Mouse (Mus musculus) forebrain, embryonic 16.5 days (tissue): ENCODE measurements at regions not wholly inside any gene's neighbourhood (a gene's known extent, or its start where the extent isn't known, plus 50 kb on each side); places are given as distances from the start of the nearest gene placed in this dataset.
"Not testable (repeated sequence)": the region's sequence is repeated elsewhere in the genome, so short reads cannot be mapped to it uniquely, and the experiment has no call there.

Experiments used
- ATAC-seq: fragments of 200-750 bp; cut with Nextera tagmentation; 2 replicates; pipeline ENCODE4 v1.8.0; 2017; ENCODE audit warnings: mild to moderate bottlenecking, moderate library complexity
- H3K27ac ChIP-seq: fragments of 300-500 bp; sonication (generic); 2 replicates; pipeline ENCODE4 v1.5.1; 2014; ENCODE audit warnings: low read length, control low read depth
- H3K27me3 ChIP-seq: fragments of 300-500 bp; sonication (generic); replicated peaks from 2 replicates; pipeline ENCODE4 v1.6.1; 2014; ENCODE audit warnings: low read length; ENCODE audit not compliant: control insufficient read depth, insufficient read depth
- H3K36me3 ChIP-seq: fragments of 300-500 bp; sonication (generic); 2 replicates; pipeline ENCODE4 v1.6.1; 2014; ENCODE audit not compliant: control insufficient read depth, insufficient read depth
- H3K4me1 ChIP-seq: fragments of 300-500 bp; sonication (generic); replicated peaks from 2 replicates; pipeline ENCODE4 v1.6.1; 2014; ENCODE audit warnings: low read length; ENCODE audit not compliant: control insufficient read depth, insufficient read depth
- H3K4me2 ChIP-seq: fragments of 300-500 bp; sonication (generic); 2 replicates; pipeline ENCODE4 v1.6.1; 2014; ENCODE audit warnings: mild to moderate bottlenecking, low read length, control low read depth
- H3K4me3 ChIP-seq: fragments of 300-500 bp; sonication (generic); replicated peaks from 2 replicates; pipeline ENCODE4 v1.5.1; 2014; ENCODE audit warnings: mild to moderate bottlenecking, low read length, control low read depth
- H3K9ac ChIP-seq: fragments of 300-500 bp; sonication (generic); replicated peaks from 2 replicates; pipeline ENCODE4 v1.6.1; 2014; ENCODE audit warnings: low read depth, low read length, control low read depth
- H3K9me3 ChIP-seq: fragments of 300-500 bp; sonication (generic); 2 replicates; pipeline ENCODE4 v1.6.1; 2016; ENCODE audit warnings: low read length; ENCODE audit not compliant: control insufficient read depth
- WGBS: fragments of 180-500 bp; shearing (Covaris S2); extraction: QIAGEN DNeasy Blood & Tissue Kit; methylation state at CpG from one replicate; pipeline ENCODE4 v1.1.7; 2014; 5-methylcytosine and 5-hydroxymethylcytosine counted together

DNA sequence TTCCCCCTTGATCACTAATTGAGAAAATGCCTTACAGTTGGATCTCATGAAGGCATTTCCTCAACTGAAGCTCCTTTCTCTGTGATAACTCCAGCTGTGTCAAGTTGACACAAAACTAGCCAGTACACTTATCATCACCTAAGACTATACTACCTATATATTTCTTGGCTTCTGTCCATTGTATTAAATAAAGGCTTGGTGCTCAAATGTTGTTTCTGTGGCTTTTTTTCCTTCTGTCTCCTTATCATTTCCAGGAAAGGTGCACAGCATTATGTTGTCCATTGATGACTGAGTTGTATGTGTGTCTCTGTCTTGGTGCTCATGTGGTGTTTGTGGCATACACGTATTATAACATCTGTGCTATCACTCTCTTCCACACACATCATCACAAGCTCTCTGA, 461.5 kb downstream of the Dad1 start:
- H3K4me2 ChIP-seq, ATAC-seq, H3K27ac ChIP-seq, H3K36me3 ChIP-seq, H3K27me3 ChIP-seq, H3K9ac ChIP-seq, H3K9me3 ChIP-seq, H3K4me1 ChIP-seq, H3K4me3 ChIP-seq: not testable (repeated sequence)
- WGBS = 79% methylated on average over 1 of the region's 1 CpGs

DNA sequence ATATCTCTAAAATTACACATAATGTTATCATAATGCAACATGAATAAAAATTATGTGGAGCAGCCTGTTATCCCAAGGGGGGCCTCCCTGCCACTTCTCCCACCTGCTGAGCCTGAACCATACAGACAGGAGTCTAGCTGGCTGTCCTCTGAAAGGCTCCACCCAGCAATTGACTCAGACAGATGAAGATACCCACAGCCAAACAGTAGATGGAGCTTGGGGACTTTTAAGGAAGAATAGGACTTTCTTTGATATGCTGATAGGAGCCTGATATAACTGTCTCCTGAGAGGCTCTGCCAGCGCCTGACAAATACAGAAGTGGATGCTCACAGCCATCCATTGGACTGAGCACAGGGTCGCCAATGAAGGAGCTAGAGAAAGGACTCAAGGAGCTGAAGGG, 468.4 kb downstream of the Dad1 start:
- H3K9ac ChIP-seq, H3K4me2 ChIP-seq, H3K27ac ChIP-seq, H3K4me3 ChIP-seq, ATAC-seq, H3K36me3 ChIP-seq, H3K27me3 ChIP-seq, H3K9me3 ChIP-seq, H3K4me1 ChIP-seq: not testable (repeated sequence)
- 84% methylated on average over 2 of the region's 2 CpGs for WGBS

DNA sequence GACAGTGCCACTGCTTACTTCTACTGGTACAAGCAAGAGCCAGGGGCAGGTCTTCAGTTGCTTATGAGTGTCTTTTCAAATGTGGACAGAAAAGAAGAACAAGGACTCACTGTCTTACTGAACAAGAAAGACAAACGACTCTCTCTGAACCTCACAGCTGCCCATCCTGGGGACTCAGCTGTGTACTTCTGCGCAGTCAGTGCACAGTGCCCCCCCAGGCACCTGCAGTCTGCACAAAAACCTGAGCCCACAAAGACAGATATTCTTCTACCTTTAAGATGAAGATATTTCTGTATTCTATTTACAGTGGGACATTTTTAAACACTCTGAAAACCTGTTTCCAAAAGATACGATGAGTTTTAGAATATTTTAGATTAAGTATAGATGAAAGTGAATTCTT, 476.5 kb downstream of the Dad1 start:
- H3K27ac ChIP-seq = no peak overlapping the region
- no peak overlapping the region for H3K9ac ChIP-seq
- H3K4me2 ChIP-seq = no peak overlapping the region
- 78% methylated on average over 3 of the region's 3 CpGs for WGBS
- no peak for ATAC-seq
- H3K4me3 ChIP-seq = no peak overlapping the region
- no peaks in the 10 kb centered on the region for H3K4me1 ChIP-seq
- no peaks in the 10 kb centered on the region for H3K9me3 ChIP-seq
- H3K36me3 ChIP-seq = no peaks in the 10 kb centered on the region
- no peaks in the 10 kb centered on the region for H3K27me3 ChIP-seq

- H3K36me3 ChIP-seq, H3K9ac ChIP-seq, H3K27me3 ChIP-seq, H3K4me1 ChIP-seq, H3K27ac ChIP-seq, H3K9me3 ChIP-seq, H3K4me3 ChIP-seq, H3K4me2 ChIP-seq: not testable (repeated sequence)
- peak; percentile 68; the same call in 1 of the 2 replicates for ATAC-seq
- 59% methylated on average over 1 of the region's 1 CpGs for WGBS
Observed at GRCm38 (mm10) chr14:53776717-53777116, 477.2 kb downstream of the Dad1 start.

- WGBS = 68% methylated on average over 6 of the region's 6 CpGs
- not testable (repeated sequence) for H3K36me3 ChIP-seq, H3K4me3 ChIP-seq, H3K4me1 ChIP-seq, H3K9ac ChIP-seq, H3K4me2 ChIP-seq, H3K27ac ChIP-seq, H3K27me3 ChIP-seq, H3K9me3 ChIP-seq, ATAC-seq
Observed at GRCm38 (mm10) chr14:53766501-53766900, 487.4 kb downstream of the Dad1 start.

GRCm38 (mm10) chr14:53765918-53766317, 488.0 kb downstream of the Dad1 start:
- not testable (repeated sequence) for H3K4me1 ChIP-seq, H3K4me2 ChIP-seq, H3K36me3 ChIP-seq, H3K4me3 ChIP-seq, H3K9ac ChIP-seq, H3K27ac ChIP-seq, ATAC-seq, H3K27me3 ChIP-seq, H3K9me3 ChIP-seq
- WGBS = 89% methylated on average over 1 of the region's 1 CpGs

- H3K4me1 ChIP-seq, H3K4me2 ChIP-seq, H3K36me3 ChIP-seq, ATAC-seq, H3K27me3 ChIP-seq, H3K27ac ChIP-seq, H3K9me3 ChIP-seq, H3K4me3 ChIP-seq, H3K9ac ChIP-seq: not testable (repeated sequence)
- 85% methylated on average over 2 of the region's 2 CpGs for WGBS
Observed at GRCm38 (mm10) chr14:53760578-53760977, 493.3 kb downstream of the Dad1 start.

GRCm38 (mm10) chr14:53757782-53758181, 496.1 kb downstream of the Dad1 start:
- H3K27ac ChIP-seq, H3K27me3 ChIP-seq, ATAC-seq, H3K36me3 ChIP-seq, H3K4me3 ChIP-seq, H3K4me2 ChIP-seq, H3K9ac ChIP-seq, H3K4me1 ChIP-seq, H3K9me3 ChIP-seq: not testable (repeated sequence)
- 80% methylated on average over 4 of the region's 4 CpGs for WGBS

GRCm38 (mm10) chr14:53757095-53757494, 496.8 kb downstream of the Dad1 start:
- not testable (repeated sequence) for H3K27ac ChIP-seq
- WGBS = no CpG with 5 or more reads among the region's 1 CpGs

DNA sequence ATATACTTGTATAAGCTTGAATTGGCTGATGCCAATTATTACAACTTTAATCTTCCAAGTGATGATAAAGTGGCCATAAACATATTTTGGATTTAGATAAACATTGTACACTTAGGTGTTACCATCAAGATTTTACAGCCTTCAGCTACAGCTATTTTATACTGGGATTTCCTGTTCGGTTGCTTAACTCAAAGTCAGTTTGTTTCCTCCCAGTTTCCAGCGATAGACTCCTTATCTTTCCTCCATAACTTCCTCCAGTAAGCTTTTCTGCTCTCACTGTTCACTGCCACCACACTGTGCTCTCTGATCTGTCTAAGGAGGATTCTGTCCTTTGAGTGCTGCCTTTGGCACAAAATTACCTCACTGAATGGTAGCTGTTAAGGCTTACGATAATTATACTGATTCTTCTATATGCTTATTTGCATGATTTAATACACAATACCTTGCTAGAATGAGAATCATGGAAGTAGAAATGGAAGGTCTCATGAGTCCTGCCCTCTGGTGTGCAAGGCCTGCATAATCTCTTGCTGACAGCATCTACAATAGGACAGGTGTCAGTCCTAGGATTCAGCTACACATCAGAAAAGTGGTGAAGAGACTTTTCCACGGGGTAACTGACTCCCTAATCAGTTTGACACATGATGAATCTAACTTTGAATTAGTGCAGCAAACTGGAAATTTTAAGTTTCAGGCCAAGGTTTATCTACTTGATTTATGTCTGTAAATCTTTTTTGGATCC, 503.0 kb downstream of the Dad1 start:
- Histone ChIP-seq H3K27me3 (no peaks in the 10 kb centered on the region), H3K4me1 (no peaks in the 10 kb centered on the region), H3K36me3 (no peaks in the 10 kb centered on the region), H3K4me2 (no peak overlapping the region), H3K9ac (no peak overlapping the region), H3K4me3 (no peak overlapping the region), H3K9me3 (no peaks in the 10 kb centered on the region), H3K27ac (no peak overlapping the region)
- WGBS = 76% methylated on average over 4 of the region's 4 CpGs
- no peak for ATAC-seq

More at GRCm38 (mm10) chr14:53757095-53757494, 496.8 kb downstream of the Dad1 start:
- H3K4me2 ChIP-seq, H3K9me3 ChIP-seq, H3K9ac ChIP-seq, H3K27me3 ChIP-seq, H3K4me1 ChIP-seq, H3K36me3 ChIP-seq, ATAC-seq, H3K4me3 ChIP-seq: not testable (repeated sequence)
